Mouse (Mus musculus) embryonic fibroblast, embryonic 13.5 days (primary cell): ENCODE results near the gene Slc6a6. TPM values are rescaled to one million over a fixed set of nuclear protein-coding genes. Genes with fewer than 3 reads are reported as not detected.

Source experiments
- H3K27ac ChIP-seq: 2 replicates; pipeline ENCODE4 v1.5.1; 2012; ENCODE audit warnings: low read length, control low read depth, inconsistent platforms; ENCODE audit not compliant: insufficient read depth
- H3K4me1 ChIP-seq: 2 replicates; pipeline ENCODE4 v1.6.1; 2011; ENCODE audit warnings: low read length; ENCODE audit not compliant: control insufficient read depth, insufficient read depth
- H3K4me3 ChIP-seq: 2 replicates; pipeline ENCODE4 v1.5.1; 2011; ENCODE audit warnings: mild to moderate bottlenecking, control low read depth, low read length; ENCODE audit not compliant: insufficient read depth
- CTCF ChIP-seq: IDR thresholded peaks from 2 replicates; pipeline ENCODE4 v1.5.1; 2011; ENCODE audit warnings: mild to moderate bottlenecking, control low read depth, low read length, moderate library complexity, borderline replicate concordance; ENCODE audit not compliant: insufficient read depth
- POLR2A ChIP-seq: IDR thresholded peaks from 2 replicates; pipeline ENCODE4 v1.6.1; 2011; ENCODE audit warnings: low read depth, mild to moderate bottlenecking, control low read depth, low read length, moderate library complexity
- polyA plus RNA-seq: library from polyadenylated mRNA; stranded (reverse); fragments of >200 nt; gene quantifications from 2 replicates; pipeline ENCODE4 v1.2.4, GENCODE M21; 2011; ENCODE audit warnings: low read depth; ENCODE audit not compliant: missing spikeins, insufficient read length

Slc6a6 gene
- polyA plus RNA-seq, 1 experiment, result 79.8 TPM

DNA sequence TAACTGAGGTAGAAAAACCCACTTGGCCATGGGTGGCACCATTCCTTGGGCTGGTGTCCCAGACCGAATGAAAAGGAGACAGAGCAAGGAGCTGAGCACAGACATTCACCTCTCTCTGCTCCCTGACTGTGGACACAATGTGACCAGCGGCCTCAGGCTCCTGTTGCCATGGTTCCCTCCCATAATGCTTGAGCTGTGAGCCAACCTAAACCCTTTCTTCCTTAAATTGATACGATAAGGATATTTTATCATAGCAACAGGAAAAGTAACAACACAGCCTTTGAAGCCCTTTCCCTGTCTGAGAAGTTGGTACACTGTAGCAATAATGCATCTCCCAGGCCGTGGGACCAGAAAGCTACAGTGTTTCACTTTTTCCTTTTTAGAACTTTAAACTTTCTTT is 14.6 kb upstream of the Slc6a6 start:
- no peaks in the 10 kb centered on the region for H3K4me1 ChIP-seq

DNA sequence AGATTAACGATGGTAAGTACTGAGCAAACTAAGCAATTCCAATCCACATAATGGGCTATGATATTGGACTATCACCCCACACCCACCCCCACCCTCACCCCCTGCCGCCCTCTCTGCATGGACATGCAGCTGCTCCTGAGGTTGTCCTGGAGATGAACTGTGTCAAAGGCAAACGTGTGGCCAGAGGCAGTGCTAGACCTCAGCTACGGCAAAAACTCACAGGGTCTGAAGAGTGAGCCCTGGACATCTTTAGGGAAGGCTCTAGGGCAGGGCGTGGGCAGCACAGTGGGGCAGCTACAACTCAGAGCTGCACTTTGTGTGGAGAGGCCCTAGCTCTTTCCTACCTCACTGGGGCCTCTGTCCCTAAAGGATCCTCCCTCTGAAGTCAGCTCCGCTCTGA is 13.6 kb upstream of the Slc6a6 start:
- TF ChIP-seq CTCF, result no peak
- TF ChIP-seq POLR2A, result no peak
- H3K4me1 ChIP-seq, result no peaks in the 10 kb centered on the region
- H3K4me3 ChIP-seq, result no peak overlapping the region
- no peak overlapping the region for H3K27ac ChIP-seq

More for the DNA sequence above, 14.6 kb upstream of the Slc6a6 start:
- no peak for TF ChIP-seq POLR2A
- Histone ChIP-seq H3K27ac (no peak overlapping the region), H3K4me3 (no peak overlapping the region)

DNA sequence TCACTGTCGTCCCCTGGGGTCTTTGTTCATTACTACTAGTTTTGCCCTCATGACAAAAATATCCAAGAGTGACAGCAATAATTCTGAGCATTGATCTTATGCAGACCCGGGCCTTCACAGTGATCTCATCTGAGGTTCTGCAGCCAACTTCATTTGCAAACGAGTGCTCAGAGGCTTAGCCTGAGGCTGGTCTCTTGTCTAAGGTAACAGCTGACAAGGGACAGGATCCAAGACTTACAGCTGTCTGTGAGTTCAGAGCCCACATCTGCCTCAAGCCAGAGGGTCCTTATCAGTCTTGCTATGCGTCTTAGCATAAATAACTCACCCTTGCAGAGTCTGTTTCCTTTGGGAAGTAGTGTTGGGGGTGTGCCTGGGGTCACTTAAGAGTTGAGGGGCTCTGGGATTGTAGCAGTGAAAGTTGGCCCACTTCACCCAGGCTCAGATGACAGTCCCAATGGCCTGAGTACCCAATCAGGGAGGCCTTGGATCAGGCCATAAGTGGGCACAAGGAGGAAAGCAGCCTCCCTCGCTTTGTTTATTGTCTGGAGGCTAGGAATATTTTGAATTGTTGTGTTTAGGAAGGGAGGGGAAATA is 9.0 kb upstream of the Slc6a6 start:
- TF ChIP-seq CTCF (no peak), POLR2A (no peak)
- no peaks in the 10 kb centered on the region for H3K4me1 ChIP-seq
- no peak overlapping the region for H3K4me3 ChIP-seq
- no peak overlapping the region for H3K27ac ChIP-seq

DNA sequence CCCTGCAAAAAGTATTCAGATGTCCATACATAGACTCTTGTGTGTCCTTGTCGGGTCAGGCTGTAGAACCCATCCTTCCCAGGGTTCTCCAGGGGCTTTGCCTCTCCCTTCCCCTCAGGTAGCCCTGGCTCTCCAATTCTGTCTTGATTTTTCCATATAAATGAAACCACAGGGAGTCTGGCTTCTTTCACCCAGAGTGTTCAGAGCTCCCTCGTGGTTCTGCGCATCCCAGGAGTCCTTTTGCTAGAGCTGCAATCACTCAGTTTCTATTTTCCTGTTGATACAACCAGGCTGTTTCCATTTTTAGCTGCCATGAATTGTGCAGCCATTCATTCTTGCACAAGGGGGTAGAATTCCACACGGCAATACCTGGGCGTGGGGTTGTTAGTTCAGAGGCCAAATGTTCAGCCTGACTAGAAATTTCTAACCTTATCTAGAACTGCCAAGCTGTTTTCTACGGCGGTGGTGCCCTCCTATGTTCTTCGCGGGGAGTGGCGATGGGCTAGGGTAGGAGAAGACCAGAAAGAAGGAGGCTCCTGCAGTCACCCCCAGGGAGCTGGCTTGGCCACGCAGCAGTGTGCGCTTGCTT is 5.3 kb upstream of the Slc6a6 start:
- H3K4me1 ChIP-seq, result peaks cover 4% of the 10 kb centered on the region; the same call in 1 of the 2 replicates
- no peak overlapping the region for H3K27ac ChIP-seq
- no peak for TF ChIP-seq CTCF
- TF ChIP-seq POLR2A, result no peak
- H3K4me3 ChIP-seq, result no peak overlapping the region

DNA sequence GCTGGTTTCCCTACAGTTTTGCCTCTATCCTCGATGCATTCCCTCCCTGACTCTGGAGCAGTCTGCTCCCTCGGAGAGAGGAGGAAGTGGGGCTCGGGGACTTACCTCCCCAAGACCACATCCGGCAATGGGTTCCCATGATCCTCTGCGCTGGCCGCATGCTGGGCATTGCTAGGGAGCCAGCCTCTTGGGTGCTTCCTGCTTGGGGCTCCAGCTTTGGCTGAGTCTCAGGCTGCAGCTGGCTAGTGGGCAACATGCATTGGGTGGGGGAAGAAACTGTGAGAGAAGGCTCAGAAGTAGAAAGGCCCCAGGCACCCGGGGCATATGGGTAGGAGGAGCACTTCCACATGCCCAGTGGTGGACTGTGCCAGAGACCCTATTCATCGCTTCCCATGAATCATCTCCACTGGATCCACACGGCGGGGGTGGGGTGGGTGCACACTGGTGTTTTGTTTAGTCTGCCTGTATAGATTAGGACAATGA is 4.7 kb upstream of the Slc6a6 start:
- no peak for TF ChIP-seq CTCF
- no peak for TF ChIP-seq POLR2A
- Histone ChIP-seq H3K4me3 (no peak overlapping the region), H3K27ac (no peak overlapping the region), H3K4me1 (peaks cover 4% of the 10 kb centered on the region; the same call in 1 of the 2 replicates)

DNA sequence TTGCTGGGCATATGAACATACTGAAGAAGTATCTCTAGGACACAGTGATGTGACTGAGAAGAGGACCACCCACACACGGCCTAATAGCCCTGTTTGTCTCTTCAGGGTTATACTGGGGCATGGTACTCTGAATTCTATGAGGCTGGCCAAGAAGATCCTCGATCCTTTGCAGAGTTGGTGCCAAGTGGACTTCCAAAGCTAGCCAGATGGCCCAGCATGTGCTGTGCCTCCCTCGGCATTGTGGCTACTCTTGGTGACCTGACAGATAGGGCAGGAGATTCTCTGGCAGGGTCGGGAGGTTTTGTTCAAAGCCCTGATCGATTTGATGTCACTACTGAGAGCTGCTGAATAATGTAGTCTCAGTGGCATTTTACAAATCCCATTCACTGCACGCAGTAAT is 4.1 kb upstream of the Slc6a6 start:
- H3K27ac ChIP-seq, result no peak overlapping the region
- no peak overlapping the region for H3K4me3 ChIP-seq
- H3K4me1 ChIP-seq, result peaks cover 4% of the 10 kb centered on the region; the same call in 1 of the 2 replicates
- TF ChIP-seq POLR2A (no peak), CTCF (no peak)

DNA sequence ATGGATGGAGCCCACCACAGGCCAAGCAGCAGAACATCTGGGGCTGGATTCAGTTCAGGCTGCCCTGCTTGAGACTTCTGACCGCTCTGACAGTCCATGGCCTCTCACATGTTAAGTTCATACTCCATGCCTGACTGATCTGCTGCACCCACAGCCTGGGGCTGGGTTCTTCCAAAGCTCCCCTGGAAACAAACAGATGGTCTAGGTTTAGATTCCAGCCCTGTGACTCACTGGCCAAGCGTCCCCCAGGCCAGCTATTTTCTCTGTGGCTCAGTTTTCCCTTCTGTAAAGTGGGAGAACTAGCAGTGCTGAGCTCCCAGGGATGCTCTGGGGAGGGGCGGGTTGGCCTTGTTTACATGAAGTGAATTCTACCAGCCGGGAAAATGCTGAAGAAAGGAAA is 2.0 kb upstream of the Slc6a6 start:
- TF ChIP-seq CTCF, result no peak
- no peak for TF ChIP-seq POLR2A
- H3K4me3 ChIP-seq, result no peak overlapping the region

DNA sequence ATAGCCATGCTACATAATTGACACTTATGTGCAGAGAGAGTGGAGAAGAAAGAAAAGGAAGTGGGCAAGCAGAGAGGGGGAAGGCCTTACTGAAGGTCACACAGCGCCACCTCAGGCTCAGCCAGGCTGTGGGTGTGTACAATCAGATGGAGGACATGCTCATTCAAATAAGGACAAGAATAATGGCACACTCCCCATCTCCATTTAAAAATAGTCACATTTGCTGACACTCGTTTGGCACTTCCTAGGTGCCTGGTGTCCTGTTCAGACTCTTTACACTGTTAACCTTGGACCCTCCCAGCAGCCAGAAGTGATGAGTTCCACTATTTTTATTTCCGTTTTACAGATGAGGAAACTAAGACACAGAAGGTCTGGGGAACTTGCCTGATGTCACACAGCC is 732 bp upstream of the Slc6a6 start:
- H3K27ac ChIP-seq, result no peak overlapping the region
- peaks cover 15% of the 10 kb centered on the region; the same call in 1 of the 2 replicates for H3K4me1 ChIP-seq
- TF ChIP-seq CTCF (peak; percentile 40; the same call in 1 of the 2 replicates), POLR2A (no peak)
- no peak overlapping the region for H3K4me3 ChIP-seq

More for the DNA sequence above, 2.0 kb upstream of the Slc6a6 start:
- no peak overlapping the region for H3K27ac ChIP-seq
- H3K4me1 ChIP-seq, result peaks cover 9% of the 10 kb centered on the region; the same call in 1 of the 2 replicates

DNA sequence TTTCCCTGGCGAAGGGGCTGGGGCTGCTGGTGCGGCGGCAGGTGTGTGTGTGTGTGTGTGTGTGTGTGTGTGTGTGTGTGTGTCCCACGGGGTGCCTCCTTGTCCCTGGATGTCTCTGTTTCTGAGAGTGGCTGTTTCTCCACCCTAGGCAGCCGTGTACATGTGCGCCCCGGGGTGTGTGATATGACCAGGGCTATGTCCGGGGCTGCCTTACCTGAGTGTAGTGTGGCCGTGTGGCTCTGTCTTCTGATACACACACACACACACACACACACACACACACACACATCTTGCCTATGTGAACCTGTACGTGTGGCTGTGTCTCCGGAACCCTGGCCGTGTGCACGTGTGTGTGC is 599 bp downstream of the Slc6a6 start:
- Histone ChIP-seq H3K4me1 (peaks cover 20% of the 10 kb centered on the region), H3K4me3 (peak overlapping the region; percentile 72)
- TF ChIP-seq CTCF (no peak), POLR2A (no peak)

DNA sequence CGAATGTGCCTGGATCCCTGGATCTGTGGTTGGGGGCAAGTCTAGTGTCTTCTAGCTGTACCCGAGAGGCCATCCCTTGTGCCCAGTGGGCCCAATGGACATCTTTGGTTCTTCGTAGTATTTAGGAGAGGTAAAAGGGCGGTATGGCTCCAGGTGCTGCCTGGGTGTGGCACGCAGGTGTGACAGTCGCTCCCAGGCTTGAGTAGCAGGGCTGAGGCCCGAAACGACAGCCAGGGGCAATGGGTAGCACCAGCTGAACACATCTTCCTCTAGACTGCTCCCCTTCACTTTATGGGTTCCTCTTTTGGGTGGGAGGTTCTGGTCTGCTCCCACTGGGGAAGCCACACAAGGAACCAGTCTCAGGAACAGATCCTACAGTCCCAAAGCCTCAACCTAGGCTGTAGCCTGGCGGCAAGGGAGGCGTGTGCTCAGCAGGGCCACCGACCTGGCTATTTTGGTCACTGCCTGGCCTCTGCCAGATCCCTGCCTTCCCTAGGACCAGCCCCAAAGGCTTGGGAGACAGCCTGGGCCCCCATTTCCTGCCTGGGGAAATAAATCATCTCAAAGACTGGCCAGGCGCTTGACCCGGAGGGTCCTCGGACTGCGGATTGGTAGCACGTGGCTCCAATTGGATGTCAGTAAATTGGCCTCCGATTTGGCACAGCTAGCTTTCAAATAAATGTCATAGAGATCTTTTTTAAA is 1.1 kb downstream of the Slc6a6 start:
- peak overlapping the region; percentile 72 for H3K4me3 ChIP-seq

More for the DNA sequence above, 599 bp downstream of the Slc6a6 start:
- H3K27ac ChIP-seq, result peak overlapping the region; percentile 12; the same call in 1 of the 2 replicates

More for the DNA sequence above, 1.1 kb downstream of the Slc6a6 start:
- no peak for TF ChIP-seq POLR2A
- TF ChIP-seq CTCF, result no peak
- H3K27ac ChIP-seq, result peak overlapping the region; percentile 2; the same call in 1 of the 2 replicates
- peaks cover 24% of the 10 kb centered on the region for H3K4me1 ChIP-seq
